Mouse (Mus musculus): ENCODE results near the gene Gdpd3.
A peak's percentile ranks its signal among the peaks of the same experiment; 100 is the strongest.
"Not testable (repeated sequence)": the region's sequence is repeated elsewhere in the genome, so short reads cannot be mapped to it uniquely, and the experiment has no call there.

The Gdpd3 gene

DNA sequence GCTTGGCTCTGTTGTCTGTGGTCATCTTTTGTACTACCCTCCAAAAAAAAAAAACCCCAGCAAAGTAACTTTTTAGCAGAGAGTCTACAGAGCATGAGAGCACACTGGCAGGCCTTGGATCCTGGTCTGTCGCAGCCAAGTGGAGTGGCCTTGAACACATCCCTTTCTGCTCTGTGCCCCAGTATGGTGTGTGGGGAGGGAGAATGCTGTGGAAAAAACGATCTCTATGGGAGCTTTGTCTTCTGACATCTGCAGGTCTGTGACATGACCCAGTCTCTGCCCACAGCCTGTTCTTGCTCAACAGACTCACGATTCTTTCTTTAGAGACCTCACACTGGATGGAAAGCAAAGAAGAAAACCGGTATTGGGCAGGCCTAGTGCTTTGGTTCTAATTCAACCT, 5.2 kb upstream of the Gdpd3 start:
- no peak for DNase-seq (ENCODE audit: low spot score)

- no peak for DNase-seq (ENCODE audit: low spot score)
These were observed 4.5 kb upstream of the Gdpd3 start for GRCm38 (mm10) chr7:126761529-126762067.

- no peak for DNase-seq (ENCODE audit: low spot score)
These were observed 3.6 kb upstream of the Gdpd3 start for GRCm38 (mm10) chr7:126762471-126763008.

GRCm38 (mm10) chr7:126765540-126765939, 594 bp upstream of the Gdpd3 start:
- no peak for DNase-seq (ENCODE audit: low spot score)

DNA sequence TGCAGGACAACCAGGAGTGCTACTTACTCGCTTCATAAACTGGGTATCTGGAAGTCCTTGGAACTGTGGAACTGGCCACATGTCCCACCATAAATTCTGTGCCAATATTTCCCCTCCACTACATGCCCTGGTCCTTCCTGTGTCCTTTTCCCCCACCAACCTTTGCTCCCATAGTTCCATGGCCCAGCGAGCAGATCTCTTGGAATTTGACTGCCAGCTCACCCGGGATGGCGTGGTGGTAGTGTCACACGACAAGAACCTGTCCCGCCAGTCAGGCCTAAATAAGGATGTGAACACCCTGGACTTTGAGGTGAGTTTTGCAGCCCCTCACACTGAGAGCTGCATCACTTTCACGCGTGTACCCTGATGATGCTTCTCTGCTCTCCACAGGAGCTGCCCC, 867 bp downstream of the Gdpd3 start:
- no peak for DNase-seq (ENCODE audit: low spot score)

DNA sequence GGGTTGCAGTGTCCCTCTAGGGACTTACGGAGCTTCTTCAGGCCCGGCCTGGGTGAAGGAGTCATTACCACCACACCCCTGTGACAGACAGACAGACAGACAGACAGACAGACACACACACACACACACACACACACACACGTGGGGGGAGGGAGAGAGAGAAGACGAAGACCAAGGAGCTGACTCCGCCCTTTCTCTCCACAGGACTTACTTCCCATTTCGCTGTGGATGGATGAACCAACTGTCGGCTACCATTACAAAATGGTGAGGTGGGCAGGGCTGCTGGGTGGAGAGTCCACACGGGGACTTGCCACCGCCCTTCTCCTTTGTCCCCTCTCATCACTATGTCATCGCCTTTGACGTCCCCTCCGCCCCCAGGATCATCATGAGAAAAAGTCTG, 4.7 kb downstream of the Gdpd3 start:
- DNase-seq (ENCODE audit: low spot score), result no peak

- DNase-seq (ENCODE audit: low spot score), result no peak
These were observed 7.2 kb downstream of the Gdpd3 start for GRCm38 (mm10) chr7:126773351-126773750.

DNA sequence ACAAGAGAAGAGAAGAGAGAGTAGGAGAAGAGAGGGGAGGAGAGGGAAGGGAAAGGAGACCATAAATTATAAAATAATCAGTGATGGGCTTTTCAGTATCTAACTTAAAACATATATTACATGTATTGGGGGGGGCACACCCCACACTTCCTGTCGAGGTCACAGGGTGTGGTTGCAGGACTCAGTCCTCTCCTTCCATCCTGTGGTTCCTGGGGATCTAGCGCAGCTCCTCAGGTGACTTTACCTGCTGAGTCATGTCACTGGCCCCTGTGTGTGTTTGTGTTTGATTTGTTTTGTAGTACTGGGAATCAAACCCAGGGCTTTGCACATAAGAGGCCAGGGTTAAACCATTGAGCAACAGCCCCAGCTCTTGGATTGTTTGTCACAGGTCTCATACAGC, 8.3 kb downstream of the Gdpd3 start:
- no peak for DNase-seq (ENCODE audit: low spot score)

DNA sequence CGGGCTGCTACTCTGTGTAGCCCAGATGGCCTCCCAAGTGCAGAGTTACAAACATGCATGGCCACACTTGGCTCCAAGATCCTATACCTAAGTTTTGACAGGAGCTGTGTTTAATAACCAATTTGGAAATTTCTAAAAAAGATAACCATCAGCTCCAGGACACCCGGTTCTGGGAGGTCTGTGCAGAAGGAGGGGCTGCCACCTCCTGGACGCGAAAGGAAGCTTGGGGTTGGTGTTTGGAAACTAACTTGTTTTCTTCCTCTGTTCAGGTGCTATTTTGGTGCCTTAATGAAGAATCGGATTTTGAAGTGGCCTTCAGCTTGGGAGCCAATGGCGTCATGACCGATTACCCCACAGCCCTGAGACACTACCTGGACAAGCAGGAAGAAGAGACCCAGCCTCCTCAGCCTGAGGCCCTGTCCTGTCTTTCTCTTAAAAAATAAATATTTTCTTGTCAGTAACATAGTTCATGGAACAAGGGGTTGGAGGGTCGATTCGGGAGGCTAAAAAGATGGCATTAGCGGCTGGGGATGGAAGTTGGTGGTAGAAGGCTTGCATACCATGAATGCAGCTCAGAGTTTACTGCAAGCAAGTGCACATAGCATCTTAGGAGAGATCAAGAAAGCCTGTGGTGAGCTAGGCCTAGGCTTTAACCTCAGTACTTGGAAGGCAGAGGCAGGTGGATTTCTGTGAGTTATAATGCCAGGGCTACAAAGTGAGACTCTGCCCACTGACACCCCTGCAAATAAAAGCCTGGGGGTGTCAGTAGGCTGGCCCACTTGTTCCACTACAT, 9.2 kb downstream of the Gdpd3 start:
- DNase-seq (ENCODE audit: low spot score), result no peak

DNA sequence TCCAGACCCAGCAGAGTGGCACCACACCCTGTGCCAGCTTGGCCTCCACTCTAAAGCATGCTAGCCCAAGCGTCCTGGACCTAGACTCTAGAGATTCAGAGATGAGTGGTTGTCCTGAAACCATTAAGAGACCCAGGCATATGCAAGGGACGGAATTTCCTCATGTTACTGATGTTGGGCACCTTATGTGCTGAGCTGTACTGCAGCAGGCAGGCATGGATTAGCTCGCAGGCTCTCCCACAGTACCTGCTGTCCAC, 9.8 kb downstream of the Gdpd3 start:
- DNase-seq (ENCODE audit: low spot score), result no peak

DNA sequence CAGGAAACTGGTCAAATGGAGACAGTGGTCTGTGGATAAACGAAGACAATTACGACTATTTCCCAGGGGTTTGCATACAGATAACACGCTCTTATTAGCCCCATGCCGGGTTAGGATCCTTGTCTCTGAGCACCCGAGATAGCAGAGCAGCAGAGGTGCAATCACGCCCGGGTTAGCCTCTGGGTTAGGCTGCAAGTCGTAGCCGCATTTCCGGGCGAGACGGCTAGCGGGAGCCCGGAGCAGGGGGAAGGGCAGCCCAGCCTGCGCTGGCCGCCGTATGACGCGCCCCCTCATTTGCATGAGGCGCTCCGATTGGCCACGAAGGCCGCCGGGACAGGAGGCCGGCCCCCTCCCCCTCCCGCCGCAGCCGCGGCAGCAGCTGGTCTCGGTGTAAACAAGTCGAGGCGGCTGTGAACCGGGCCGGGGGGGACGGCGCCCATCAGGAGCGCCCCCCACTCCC, 10.5 kb downstream of the Gdpd3 start, which contains the start of gene Ypel3:
Ypel3 (plus strand) TSS at position 358 of the 460 bp plus-strand sequence.
- peak; percentile 96 for DNase-seq (ENCODE audit: low spot score)

DNA sequence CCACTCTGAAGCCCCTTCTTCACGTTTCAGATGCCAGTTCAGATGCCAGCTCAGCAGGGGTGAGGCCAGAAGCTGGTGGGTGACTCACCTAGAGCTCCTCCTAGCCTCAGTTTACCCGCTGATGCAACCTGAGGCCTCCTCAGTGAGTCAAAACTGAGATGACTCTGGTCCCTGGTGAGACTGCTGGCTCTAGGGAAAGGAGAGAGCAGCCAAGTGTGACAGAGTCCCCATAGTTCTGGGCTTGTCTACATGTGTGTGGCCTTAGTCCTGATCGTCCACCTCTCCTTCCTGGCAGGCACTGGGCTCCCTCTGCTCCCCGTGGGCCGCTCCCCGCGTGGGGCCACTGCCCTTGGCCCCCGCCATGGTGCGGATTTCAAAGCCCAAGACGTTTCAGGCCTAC, 11.3 kb downstream of the Gdpd3 start:
- no peak for DNase-seq (ENCODE audit: low spot score)

DNA sequence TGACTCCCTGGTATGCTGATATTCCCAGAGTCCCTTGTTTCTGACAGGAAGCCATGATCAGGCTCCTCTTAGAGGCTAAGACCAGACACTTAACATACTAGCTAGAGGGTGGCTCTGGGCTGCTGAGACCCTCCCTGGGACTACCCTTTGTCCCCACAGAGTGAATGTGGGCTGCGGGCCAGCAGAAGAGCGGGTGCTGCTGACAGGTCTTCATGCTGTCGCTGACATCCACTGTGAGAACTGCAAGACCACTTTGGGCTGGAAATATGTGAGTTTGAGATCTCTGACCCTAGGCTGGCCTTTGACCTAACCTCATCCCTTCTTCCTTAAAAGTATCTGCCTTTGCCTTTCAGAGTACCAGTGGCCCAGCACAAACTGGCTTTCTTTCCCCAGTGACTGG, 12.0 kb downstream of the Gdpd3 start:
- DNase-seq (ENCODE audit: low spot score), result no peak

- DNase-seq (ENCODE audit: low spot score), result not testable (repeated sequence)
These were observed 13.0 kb downstream of the Gdpd3 start for GRCm38 (mm10) chr7:126779101-126779500.

DNA sequence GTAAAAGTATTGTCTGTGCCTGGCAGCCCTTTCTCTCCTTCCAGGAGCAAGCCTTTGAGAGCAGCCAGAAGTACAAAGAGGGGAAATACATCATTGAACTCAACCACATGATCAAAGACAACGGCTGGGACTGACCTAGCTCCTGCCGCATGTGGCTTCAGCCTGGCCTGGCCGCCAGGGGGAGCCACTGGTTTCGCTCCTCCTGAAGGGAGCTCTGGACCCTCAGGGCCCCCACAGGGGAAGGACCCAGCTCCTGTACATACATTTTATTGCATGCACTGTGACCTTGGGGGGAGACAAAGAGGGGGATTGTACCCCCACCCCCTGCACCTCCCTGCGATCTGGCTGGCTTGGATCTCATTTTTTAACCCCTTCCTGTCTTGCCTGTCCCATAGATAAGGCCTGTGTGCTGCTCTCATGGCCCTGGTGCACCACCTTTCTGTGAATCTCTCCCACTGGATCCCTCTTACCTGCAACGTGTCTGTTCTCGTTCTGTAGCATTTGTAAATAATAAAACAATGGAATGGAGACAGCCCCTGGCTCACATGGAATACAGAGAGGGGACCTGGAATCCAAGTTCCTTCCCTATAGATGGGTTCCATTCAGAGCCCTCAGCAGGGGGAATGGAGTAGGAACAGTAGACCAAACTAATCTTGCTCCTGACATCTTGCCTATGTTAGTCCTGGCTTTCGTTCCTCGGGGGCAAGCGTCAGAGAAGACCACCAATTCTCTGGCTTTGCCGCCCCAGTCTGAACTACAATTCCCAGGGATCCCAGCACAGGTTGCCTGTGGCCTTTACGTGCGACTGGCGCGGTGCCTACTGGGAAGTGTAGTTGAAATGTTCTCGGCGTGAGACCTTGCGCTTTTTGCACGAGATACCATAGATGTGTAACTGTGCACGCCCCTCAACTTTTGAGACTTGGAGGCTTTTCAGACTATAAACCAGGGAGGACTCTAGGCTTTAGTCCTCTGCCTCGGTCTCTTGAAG, 14.1 kb downstream of the Gdpd3 start:
- peak; percentile 84 for DNase-seq (ENCODE audit: low spot score)

DNA sequence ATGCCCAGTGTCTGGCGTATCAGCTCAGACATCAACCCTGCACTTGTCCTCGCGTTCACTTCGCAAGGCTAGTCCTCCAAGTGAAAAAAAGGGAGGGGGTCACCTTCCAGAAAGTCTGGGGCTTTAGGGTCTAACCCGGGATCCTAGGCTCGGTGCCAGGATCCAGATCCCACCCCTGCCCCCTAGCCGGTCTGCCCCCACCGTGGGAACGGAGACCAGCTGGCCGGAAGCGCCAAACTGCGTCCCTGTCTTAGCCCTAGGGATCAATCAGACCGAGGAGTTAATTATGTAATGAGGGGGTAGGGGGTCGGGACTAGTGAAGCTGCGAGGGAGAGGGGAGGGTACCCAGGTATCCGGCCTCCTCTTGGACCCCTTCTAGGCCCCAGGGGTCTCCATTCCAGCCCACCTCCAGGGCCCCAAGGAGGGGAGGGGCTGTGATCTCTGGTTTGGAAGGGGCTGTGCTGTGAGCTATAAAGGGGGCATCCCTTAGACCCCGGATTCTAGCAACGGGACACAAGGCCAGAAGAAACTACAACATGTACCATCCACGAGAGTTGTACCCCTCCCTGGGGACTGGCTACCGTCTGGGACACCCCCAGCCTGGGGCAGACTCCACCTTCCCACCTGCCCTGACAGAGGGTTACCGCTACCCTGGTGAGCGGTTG, 15.0 kb downstream of the Gdpd3 start, which contains the start of gene Tbx6:
Tbx6 (plus strand) TSS at position 513 of the 665 bp plus-strand sequence.
- no peak for DNase-seq (ENCODE audit: low spot score)

- DNase-seq (ENCODE audit: low spot score), result no peak
These were observed 15.7 kb downstream of the Gdpd3 start for GRCm38 (mm10) chr7:126781661-126782370.

DNA sequence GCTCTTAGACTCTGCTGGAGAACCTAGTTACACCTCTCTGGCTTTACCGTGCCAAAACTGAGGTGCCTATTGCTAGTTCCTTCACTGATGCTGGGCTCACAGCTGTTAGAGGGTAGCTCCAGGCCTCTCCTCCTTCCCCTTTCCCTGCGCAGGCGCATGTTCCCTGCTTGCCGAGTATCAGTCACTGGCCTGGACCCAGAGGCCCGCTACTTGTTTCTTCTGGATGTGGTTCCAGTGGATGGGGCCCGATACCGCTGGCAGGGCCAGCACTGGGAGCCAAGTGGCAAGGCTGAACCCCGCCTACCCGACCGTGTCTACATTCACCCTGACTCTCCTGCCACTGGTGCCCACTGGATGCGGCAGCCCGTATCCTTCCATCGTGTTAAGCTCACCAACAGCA, 16.6 kb downstream of the Gdpd3 start:
- DNase-seq (ENCODE audit: low spot score), result no peak

GRCm38 (mm10) chr7:126784469-126784868, 18.3 kb downstream of the Gdpd3 start:
- no peak for DNase-seq (ENCODE audit: low spot score)

DNA sequence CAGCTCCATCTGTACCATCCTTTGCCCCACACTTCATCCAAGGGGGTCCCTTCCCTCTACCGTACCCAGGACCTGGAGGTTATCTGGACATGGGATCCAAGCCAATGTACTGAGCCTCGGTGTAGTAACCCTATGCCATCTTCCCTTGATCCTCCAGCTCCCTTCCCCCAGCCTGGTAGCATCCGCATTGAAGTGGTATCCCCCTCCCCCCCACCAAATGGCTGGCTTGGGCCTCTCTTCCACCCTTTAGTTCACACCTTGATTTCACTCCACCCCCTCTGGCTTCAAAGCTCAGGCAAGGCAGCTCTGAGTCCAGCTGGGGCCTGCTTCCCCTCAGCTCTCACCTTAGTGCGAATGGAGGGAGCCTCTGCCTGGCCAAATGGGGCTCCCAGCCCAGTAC, 18.9 kb downstream of the Gdpd3 start:
- DNase-seq (ENCODE audit: low spot score), result no peak

GRCm38 (mm10) chr7:126786142-126786541, 20.0 kb downstream of the Gdpd3 start:
- DNase-seq (ENCODE audit: low spot score), result no peak
